Comparison of ENCODE assay signal across 10 mouse cellular contexts in genomic region chr8:47354523-47355168, GRCm38 (mm10).
DNase-seq lines count a peak whose midpoint lies in the region; ATAC-seq and TF ChIP-seq lines count a peak whose summit lies in the region.
"Had no signal": no experiment of that assay in that cellular context is flagged by ENCODE, and none has a peak within 500 bp of the region (broad histone marks: within the 10 kb centered on the region; RNA-seq: fewer than 3 reads in every experiment).

No protein-coding gene starts in this region.

- H3K4me2 ChIP-seq in liver, embryonic 12.5 days: no peak overlapping the region
- H3K4me2 ChIP-seq: embryonic facial prominence, embryonic 13.5 days had no signal

- DNase-seq in heart, adult 11 months: peak; percentile 90
- DNase-seq in heart, postnatal 25 days (ENCODE audit: low spot score): no peak
- peak; percentile 45 for DNase-seq in urinary bladder, postnatal 14 days (ENCODE audit: low spot score)
- DNase-seq in urinary bladder, adult 2 months (ENCODE audit: low spot score): no peak
- peak; percentile 83 for DNase-seq in kidney, postnatal 14 days
- no peak for DNase-seq in cerebellum, adult 2 months
- no peak for DNase-seq in hindbrain, embryonic 10.5 days (ENCODE audit: low spot score)
- DNase-seq: liver, postnatal 0 days had no signal

- no peaks in the 10 kb centered on the region for H3K27me3 ChIP-seq in liver, embryonic 12.5 days (replicated peaks)
- no peaks in the 10 kb centered on the region for H3K27me3 ChIP-seq in cerebellum, adult 2 months (ENCODE audit: control insufficient read depth, insufficient read depth, low read length)
- H3K27me3 ChIP-seq in hindbrain, embryonic 10.5 days (ENCODE audit: insufficient read depth, poor library complexity, severe bottlenecking): peaks cover 16% of the 10 kb centered on the region; the same call in 1 of the 2 replicates
- H3K27me3 ChIP-seq: embryonic facial prominence, embryonic 13.5 days had no signal

- TF ChIP-seq CTCF in cerebellum, adult 2 months (IDR thresholded peaks at IDR 0.05; ENCODE audit: borderline replicate concordance, insufficient read depth, low read depth, low read length): no peak

- H3K36me3 ChIP-seq in liver, embryonic 12.5 days: no peaks in the 10 kb centered on the region
- H3K36me3 ChIP-seq in hindbrain, embryonic 10.5 days: no peaks in the 10 kb centered on the region
- H3K36me3 ChIP-seq: embryonic facial prominence, embryonic 13.5 days had no signal

- WGBS in liver, embryonic 12.5 days (ENCODE audit: insufficient replicate concordance): 72% methylated on average over 12 of the region's 12 CpGs
- 35% methylated on average over 12 of the region's 12 CpGs for WGBS in cerebellum, adult 2 months
- 82% methylated on average over 12 of the region's 12 CpGs for WGBS in hindbrain, embryonic 10.5 days

- no peak overlapping the region for H3K9ac ChIP-seq in liver, embryonic 12.5 days
- H3K9ac ChIP-seq: embryonic facial prominence, embryonic 13.5 days; liver, postnatal 0 days had no signal

- no peak overlapping the region for H3K27ac ChIP-seq in liver, embryonic 12.5 days
- no peak overlapping the region for H3K27ac ChIP-seq in cerebellum, adult 2 months (ENCODE audit: insufficient read depth, low read length)
- no peak overlapping the region for H3K27ac ChIP-seq in hindbrain, embryonic 10.5 days
- H3K27ac ChIP-seq: embryonic facial prominence, embryonic 13.5 days had no signal

- ATAC-seq in liver, embryonic 12.5 days: no peak
- ATAC-seq: liver, postnatal 0 days had no signal

- H3K4me1 ChIP-seq in liver, embryonic 12.5 days: no peaks in the 10 kb centered on the region
- no peaks in the 10 kb centered on the region for H3K4me1 ChIP-seq in cerebellum, adult 2 months (ENCODE audit: control insufficient read depth, insufficient read depth, low read length)
- H3K4me1 ChIP-seq in hindbrain, embryonic 10.5 days (replicated peaks): 0 out of 2 replicates have a peak, but pooled peaks cover 2% of the 10 kb centered on the region

- H3K9me3 ChIP-seq in liver, embryonic 12.5 days (replicated peaks): no peaks in the 10 kb centered on the region
- no peaks in the 10 kb centered on the region for H3K9me3 ChIP-seq in hindbrain, embryonic 10.5 days
- H3K9me3 ChIP-seq: embryonic facial prominence, embryonic 13.5 days had no signal

- no peak for TF ChIP-seq POLR2A in cerebellum, adult 2 months (IDR thresholded peaks at IDR 0.05; ENCODE audit: borderline replicate concordance, insufficient read depth, low read length)

- H3K4me3 ChIP-seq in liver, embryonic 12.5 days: no peak overlapping the region
- H3K4me3 ChIP-seq in cerebellum, adult 2 months (replicated peaks; ENCODE audit: insufficient read depth, low read depth, low read length): no peak overlapping the region
- no peak overlapping the region for H3K4me3 ChIP-seq in hindbrain, embryonic 10.5 days
- H3K4me3 ChIP-seq: embryonic facial prominence, embryonic 13.5 days had no signal

- intact Hi-C loops in heart, postnatal 25 days (cut with DNase I): no loop called here

Comparison
In these comparisons a context has a peak if more than half of its experiments do, and no peak if none do; other contexts are left out.
1. DNase-seq: peak in heart, adult 11 months (single experiment), urinary bladder, postnatal 14 days (single experiment) and kidney, postnatal 14 days (single experiment); none in heart, postnatal 25 days (single experiment), urinary bladder, adult 2 months (single experiment), cerebellum, adult 2 months (0 of 2) and hindbrain, embryonic 10.5 days (single experiment).